Comparison of ENCODE assay signal across 27 mouse cellular contexts in genomic region chr9:111990060-111990459, GRCm38 (mm10).
DNase-seq lines count a peak whose midpoint lies in the region; ATAC-seq and TF ChIP-seq lines count a peak whose summit lies in the region.
"Had no signal": no experiment of that assay in that cellular context is flagged by ENCODE, and none has a peak within 500 bp of the region (broad histone marks: within the 10 kb centered on the region; RNA-seq: fewer than 3 reads in every experiment).

No protein-coding gene starts in this region.

- no peak overlapping the region for H3K9ac ChIP-seq in MEL (ENCODE audit: control insufficient read depth, low read depth, low read length, poor library complexity, severe bottlenecking)
- H3K9ac ChIP-seq: embryonic facial prominence, embryonic 13.5 days; embryonic facial prominence, embryonic 15.5 days; forebrain, embryonic 12.5 days had no signal

- TF ChIP-seq RAD21 in MEL (IDR thresholded peaks at IDR 0.05; ENCODE audit: low read depth, low read length) = no peak

- H3K4me1 ChIP-seq in MEL (ENCODE audit: control insufficient read depth in 1 of 2, insufficient read depth in 2 of 2, low read length in 2 of 2) = no peaks in the 10 kb centered on the region
- H3K4me1 ChIP-seq in midbrain, embryonic 10.5 days = peaks cover 20% of the 10 kb centered on the region
- H3K4me1 ChIP-seq: embryonic facial prominence, embryonic 15.5 days had no signal

- no peaks in the 10 kb centered on the region for H3K27me3 ChIP-seq in MEL (ENCODE audit: control insufficient read depth in 1 of 2, insufficient read depth in 2 of 2, low read length in 2 of 2)
- no peaks in the 10 kb centered on the region for H3K27me3 ChIP-seq in midbrain, embryonic 10.5 days (ENCODE audit: low read depth, poor library complexity, severe bottlenecking)
- H3K27me3 ChIP-seq: CH12.LX; embryonic facial prominence, embryonic 13.5 days; embryonic facial prominence, embryonic 15.5 days; forebrain, embryonic 12.5 days; Patski had no signal

- no peak for TF ChIP-seq POLR2A in MEL (IDR thresholded peaks at IDR 0.05; ENCODE audit: control insufficient read depth in 1 of 2, insufficient read depth in 1 of 2, low read depth in 1 of 2, low read length in 2 of 2, poor library complexity in 1 of 2)

- 0 out of 4 replicates have a peak, but pooled peaks have one; percentile 14 to 17 for ATAC-seq in hematopoietic stem cell, adult 5-6 weeks (replicated peaks in 1 of 2; ENCODE audit: insufficient read depth in 1 of 2, low FRiP score in 2 of 2, low TSS enrichment in 1 of 2, low read depth in 1 of 2, poor library complexity in 2 of 2, severe bottlenecking in 2 of 2)
- ATAC-seq: activated CD4-positive, CD25-positive, alpha-beta regulatory T cell, adult 4 months; CD4-positive, CD25-positive, alpha-beta regulatory T cell, adult 4 months; forebrain, embryonic 14.5 days; forebrain, embryonic 16.5 days; Patski had no signal

- no peak for TF ChIP-seq CTCF in MEL (IDR thresholded peaks at IDR 0.05 in 2 of 3, conservative IDR thresholded peaks at IDR 0.05 in 1 of 3; ENCODE audit: control insufficient read depth in 1 of 3, insufficient read depth in 1 of 3, low read depth in 2 of 3, low read length in 3 of 3, poor library complexity in 1 of 3, severe bottlenecking in 1 of 3)

- H3K36me3 ChIP-seq in MEL (ENCODE audit: control insufficient read depth in 1 of 2, insufficient read depth in 2 of 2, low read length in 2 of 2) = no peaks in the 10 kb centered on the region
- H3K36me3 ChIP-seq in midbrain, embryonic 10.5 days = no peaks in the 10 kb centered on the region
- H3K36me3 ChIP-seq: embryonic facial prominence, embryonic 13.5 days; embryonic facial prominence, embryonic 15.5 days; forebrain, embryonic 10.5 days; forebrain, embryonic 12.5 days; G1E had no signal

- WGBS in midbrain, embryonic 10.5 days = 88% methylated on average over 3 of the region's 3 CpGs

- DNase-seq in MEL (ENCODE audit: low read depth, low spot score) = peak; percentile 11
- peak; percentile 60 for DNase-seq in MEL-GATA-1-ER (ENCODE audit: extremely low read depth, low read depth)
- DNase-seq in B cell, adult 2 months = no peak
- DNase-seq in midbrain, embryonic 10.5 days (ENCODE audit: low spot score) = no peak
- DNase-seq in right cerebral cortex, postnatal 14 days = no peak
- DNase-seq: adrenal gland, adult 8-10 months; adrenal gland, postnatal 14 days; adrenal gland, postnatal 36 days; cerebellum, adult 11-12 months; cerebellum, adult 2 months; cerebellum, adult 9-10 months; cerebellum, postnatal 10 days; cerebellum, postnatal 25 days; embryo, embryonic 11 days had no signal

- H3K79me2 ChIP-seq in MEL (ENCODE audit: control insufficient read depth, insufficient read depth, low read length, poor library complexity) = no peaks in the 10 kb centered on the region

- TF ChIP-seq EP300 in MEL (IDR thresholded peaks at IDR 0.05; ENCODE audit: low read depth in 1 of 2, low read length in 2 of 2) = no peak

- H3K9me3 ChIP-seq in MEL (replicated peaks; ENCODE audit: insufficient read depth, low read length) = no peaks in the 10 kb centered on the region
- H3K9me3 ChIP-seq in midbrain, embryonic 10.5 days (replicated peaks) = no peaks in the 10 kb centered on the region
- H3K9me3 ChIP-seq: embryonic facial prominence, embryonic 13.5 days; embryonic facial prominence, embryonic 15.5 days; forebrain, embryonic 10.5 days; forebrain, embryonic 12.5 days had no signal

- no peak overlapping the region for H3K4me3 ChIP-seq in MEL (ENCODE audit: control insufficient read depth in 1 of 2, insufficient read depth in 1 of 2, low read depth in 2 of 2, low read length in 2 of 2)
- H3K4me3 ChIP-seq in midbrain, embryonic 10.5 days = no peak overlapping the region
- H3K4me3 ChIP-seq: embryonic facial prominence, embryonic 13.5 days; embryonic facial prominence, embryonic 15.5 days; erythroblast, embryonic 14.5 days; forebrain, embryonic 10.5 days; forebrain, embryonic 12.5 days had no signal

- H3K27ac ChIP-seq in MEL (ENCODE audit: control insufficient read depth, low read depth, low read length) = no peak overlapping the region
- no peak overlapping the region for H3K27ac ChIP-seq in midbrain, embryonic 10.5 days (replicated peaks)
- H3K27ac ChIP-seq: embryonic facial prominence, embryonic 13.5 days; embryonic facial prominence, embryonic 15.5 days; forebrain, embryonic 10.5 days; forebrain, embryonic 12.5 days had no signal

TF ChIP-seq in MEL, 35 proteins besides CTCF, POLR2A, EP300 and RAD21:
- no peak for TF ChIP-seq POLR2AphosphoS2 (IDR thresholded peaks at IDR 0.05; ENCODE audit: low read length)
- no peak for TF ChIP-seq UBTF (IDR thresholded peaks at IDR 0.05; ENCODE audit: borderline replicate concordance, insufficient read depth, low read depth, low read length)
- TF ChIP-seq TBP (IDR thresholded peaks at IDR 0.05; ENCODE audit: low read depth, low read length) = no peak
- no peak for TF ChIP-seq ZNF384 (IDR thresholded peaks at IDR 0.05; ENCODE audit: low read depth, low read length)
- TF ChIP-seq BHLHE40 (IDR thresholded peaks at IDR 0.05; ENCODE audit: borderline replicate concordance, low read depth, low read length) = no peak
- TF ChIP-seq ZMIZ1 (IDR thresholded peaks at IDR 0.05; ENCODE audit: low read depth, low read length) = no peak
- TF ChIP-seq TCF12 (IDR thresholded peaks at IDR 0.05; ENCODE audit: low read depth, low read length) = no peak
- TF ChIP-seq MYC (IDR thresholded peaks at IDR 0.05; ENCODE audit: low read depth, low read length) = no peak
- TF ChIP-seq ZC3H11A (IDR thresholded peaks at IDR 0.05; ENCODE audit: low read depth, low read length) = no peak
- no peak for TF ChIP-seq SIN3A (IDR thresholded peaks at IDR 0.05; ENCODE audit: low read length)
- TF ChIP-seq JUND (IDR thresholded peaks at IDR 0.05; ENCODE audit: low read depth, low read length) = no peak
- no peak for TF ChIP-seq NRF1 (IDR thresholded peaks at IDR 0.05; ENCODE audit: insufficient read depth, low read depth, low read length, poor library complexity, severe bottlenecking)
- no peak for TF ChIP-seq MAFK (IDR thresholded peaks at IDR 0.05; ENCODE audit: borderline replicate concordance, low read depth, low read length)
- TF ChIP-seq E2F4 (IDR thresholded peaks at IDR 0.05; ENCODE audit: borderline replicate concordance, low read depth, low read length) = no peak
- TF ChIP-seq GABPA (IDR thresholded peaks at IDR 0.05; ENCODE audit: low read depth, low read length) = no peak
- TF ChIP-seq MXI1 (IDR thresholded peaks at IDR 0.05; ENCODE audit: low read depth, low read length) = no peak
- TF ChIP-seq CHD2 (IDR thresholded peaks at IDR 0.05; ENCODE audit: low read length) = no peak
- TF ChIP-seq GATA1 (IDR thresholded peaks at IDR 0.05; ENCODE audit: low read depth, low read length) = no peak
- TF ChIP-seq HCFC1 (IDR thresholded peaks at IDR 0.05; ENCODE audit: low read depth, low read length) = no peak
- TF ChIP-seq ETS1 (IDR thresholded peaks at IDR 0.05; ENCODE audit: low read depth, low read length) = no peak

Comparison
In these comparisons a context has a peak if more than half of its experiments do, and no peak if none do; other contexts are left out.
1. DNase-seq: peak in MEL (single experiment) and MEL-GATA-1-ER (single experiment); none in B cell, adult 2 months (0 of 2), midbrain, embryonic 10.5 days (single experiment) and right cerebral cortex, postnatal 14 days (single experiment).